Mouse (Mus musculus): ENCODE data around the gene Foxn3. TPM values are rescaled to one million over a fixed set of nuclear protein-coding genes. Genes with fewer than 3 reads are reported as not detected.
"Not testable (repeated sequence)": the region's sequence is repeated elsewhere in the genome, so short reads cannot be mapped to it uniquely, and the experiment has no call there.

The Foxn3 gene
- polyA plus RNA-seq, 1 experiment, result 6.2 TPM

- WGBS, result 81% methylated on average over 8 of the region's 8 CpGs
- no peak for DNase-seq (ENCODE audit: low read depth, low spot score)
Observed at GRCm38 (mm10) chr12:99220333-99220732, 343.0 kb downstream of the Foxn3 start.

- 79% methylated on average over 5 of the region's 5 CpGs for WGBS
- no peak for DNase-seq (ENCODE audit: low read depth, low spot score)
Observed at GRCm38 (mm10) chr12:99219812-99220211, 343.6 kb downstream of the Foxn3 start.

GRCm38 (mm10) chr12:99217145-99217698, 346.2 kb downstream of the Foxn3 start:
- WGBS, result 78% methylated on average over 7 of the region's 7 CpGs
- no peak for DNase-seq (ENCODE audit: low read depth, low spot score)

GRCm38 (mm10) chr12:99216341-99216761, 347.0 kb downstream of the Foxn3 start:
- 71% methylated on average over 5 of the region's 5 CpGs for WGBS
- no peak for DNase-seq (ENCODE audit: low read depth, low spot score)

- 69% methylated on average over 11 of the region's 11 CpGs for WGBS
Observed at GRCm38 (mm10) chr12:99215521-99216255, 347.7 kb downstream of the Foxn3 start.

GRCm38 (mm10) chr12:99214098-99214497, 349.3 kb downstream of the Foxn3 start:
- no peak for DNase-seq (ENCODE audit: low read depth, low spot score)
- WGBS, result 72% methylated on average over 5 of the region's 5 CpGs

More at GRCm38 (mm10) chr12:99215521-99216255, 347.7 kb downstream of the Foxn3 start:
- DNase-seq (ENCODE audit: low read depth, low spot score), result no peak

- no peak for DNase-seq (ENCODE audit: low read depth, low spot score)
- 86% methylated on average over 12 of the region's 12 CpGs for WGBS
Observed at GRCm38 (mm10) chr12:99213218-99213617, 350.2 kb downstream of the Foxn3 start.

- no peak for DNase-seq (ENCODE audit: low read depth, low spot score)
- 88% methylated on average over 8 of the region's 8 CpGs for WGBS
Observed at GRCm38 (mm10) chr12:99209801-99210200, 353.6 kb downstream of the Foxn3 start.

- 93% methylated on average over 9 of the region's 9 CpGs for WGBS
- DNase-seq (ENCODE audit: low read depth, low spot score), result no peak
Observed at GRCm38 (mm10) chr12:99208251-99208650, 355.1 kb downstream of the Foxn3 start.

GRCm38 (mm10) chr12:99207014-99207612, 356.3 kb downstream of the Foxn3 start:
- no peak for DNase-seq (ENCODE audit: low read depth, low spot score)
- WGBS, result 32% methylated on average over 15 of the region's 15 CpGs

GRCm38 (mm10) chr12:99205734-99206133, 357.6 kb downstream of the Foxn3 start:
- no peak for DNase-seq (ENCODE audit: low read depth, low spot score)
- WGBS, result 92% methylated on average over 8 of the region's 8 CpGs

GRCm38 (mm10) chr12:99199124-99199483, 364.3 kb downstream of the Foxn3 start:
- no peak for DNase-seq (ENCODE audit: low read depth, low spot score)

GRCm38 (mm10) chr12:99198428-99199123, 364.8 kb downstream of the Foxn3 start:
- no peak for DNase-seq (ENCODE audit: low read depth, low spot score)
- 85% methylated on average over 12 of the region's 12 CpGs for WGBS

More at GRCm38 (mm10) chr12:99199124-99199483, 364.3 kb downstream of the Foxn3 start:
- 79% methylated on average over 5 of the region's 5 CpGs for WGBS

- WGBS, result 89% methylated on average over 7 of the region's 7 CpGs
- DNase-seq (ENCODE audit: low read depth, low spot score), result no peak
Observed at GRCm38 (mm10) chr12:99197031-99197430, 366.4 kb downstream of the Foxn3 start.

GRCm38 (mm10) chr12:99195655-99196054, 367.7 kb downstream of the Foxn3 start:
- WGBS, result 89% methylated on average over 5 of the region's 5 CpGs
- DNase-seq (ENCODE audit: low read depth, low spot score), result no peak

GRCm38 (mm10) chr12:99194120-99194519, 369.3 kb downstream of the Foxn3 start:
- 96% methylated on average over 17 of the region's 17 CpGs for whole genome bisulfite sequencing
- DNase-seq (ENCODE audit: low read depth, low spot score), result not testable (repeated sequence)

- WGBS, result 91% methylated on average over 4 of the region's 4 CpGs
- DNase-seq (ENCODE audit: low read depth, low spot score), result no peak
Observed at GRCm38 (mm10) chr12:99187671-99188070, 375.7 kb downstream of the Foxn3 start.

GRCm38 (mm10) chr12:99186239-99186638, 377.1 kb downstream of the Foxn3 start:
- 70% methylated on average over 4 of the region's 4 CpGs for WGBS
- DNase-seq (ENCODE audit: low read depth, low spot score), result no peak

- WGBS, result 81% methylated on average over 7 of the region's 7 CpGs
- DNase-seq (ENCODE audit: low read depth, low spot score), result no peak
Observed at GRCm38 (mm10) chr12:99183261-99183792, 380.1 kb downstream of the Foxn3 start.

- 92% methylated on average over 3 of the region's 3 CpGs for WGBS
- no peak for DNase-seq (ENCODE audit: low read depth, low spot score)
Observed at GRCm38 (mm10) chr12:99182338-99182737, 381.0 kb downstream of the Foxn3 start.

Measured in large intestine, adult 2 months (tissue).